Mouse (Mus musculus): ENCODE data around the gene Nudt1.

DNA sequence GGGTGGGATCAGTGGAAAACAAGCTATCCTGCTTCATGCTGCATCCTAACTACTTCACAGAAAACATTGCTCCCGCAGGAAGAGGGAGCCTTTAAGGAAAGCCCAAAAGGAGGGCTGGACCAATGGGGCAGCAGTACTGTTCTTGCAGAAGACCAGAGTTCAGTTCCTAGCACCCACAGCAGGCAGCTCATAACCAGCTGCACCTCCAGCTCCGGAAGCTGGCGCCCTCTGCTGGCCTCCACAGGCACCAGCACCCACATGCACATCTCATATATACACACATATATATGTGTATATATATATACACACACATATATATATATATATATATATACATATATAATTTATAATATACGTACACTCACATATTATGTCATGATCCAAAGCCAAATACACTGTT, 17.3 kb downstream of the Nudt1 start:
- no peak for TF ChIP-seq GATA1 (IDR thresholded peaks at IDR 0.05; ENCODE audit: borderline replicate concordance, low read length)
- TF ChIP-seq FLI1 (IDR thresholded peaks at IDR 0.05; ENCODE audit: low read length) = no peak
